Mouse (Mus musculus): Measurements from ENCODE around the gene Dock9.
A peak's percentile ranks its signal among the peaks of the same experiment; 100 is the strongest.

Gene Dock9

DNA sequence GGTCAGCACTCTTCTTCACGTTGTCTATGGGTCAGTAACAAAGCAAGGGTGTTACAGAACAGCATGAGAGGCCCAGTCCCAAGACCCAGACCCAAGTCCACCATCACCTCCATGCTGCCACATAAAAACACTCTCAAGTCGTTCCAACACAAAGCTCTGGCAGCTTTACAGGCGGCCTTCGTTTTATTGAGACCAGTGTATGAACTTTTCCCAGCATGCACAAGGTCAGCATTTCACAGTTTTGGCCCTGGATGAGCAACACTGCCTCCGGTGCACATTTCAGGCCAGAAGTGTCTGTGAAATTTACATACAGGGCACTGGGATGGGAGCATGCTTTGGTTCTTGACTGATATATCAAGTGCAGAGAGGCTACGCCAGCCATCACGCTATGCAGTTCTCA is 6.5 kb downstream of the Dock9 start:
- peak; percentile 17 for DNase-seq

DNA sequence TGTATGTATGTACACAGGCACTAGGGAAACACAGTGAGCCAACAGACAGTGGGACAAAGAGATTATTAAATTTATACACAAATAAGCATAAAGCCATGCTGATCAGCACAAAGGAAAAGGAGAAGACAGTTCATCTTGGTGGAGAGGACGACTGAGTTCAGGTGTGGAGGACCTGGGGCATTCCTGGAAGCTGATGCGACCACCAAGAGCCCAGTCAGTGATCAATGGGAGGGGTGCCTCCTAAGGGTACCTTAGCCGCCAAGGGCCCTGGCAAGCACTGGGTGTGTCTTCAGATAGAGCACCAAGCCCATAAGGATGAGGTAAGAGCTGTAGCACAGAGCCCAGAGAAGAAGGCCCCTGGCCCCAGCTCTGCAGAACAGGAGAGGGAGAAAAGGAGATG is 8.4 kb downstream of the Dock9 start:
- DNase-seq = no peak

DNA sequence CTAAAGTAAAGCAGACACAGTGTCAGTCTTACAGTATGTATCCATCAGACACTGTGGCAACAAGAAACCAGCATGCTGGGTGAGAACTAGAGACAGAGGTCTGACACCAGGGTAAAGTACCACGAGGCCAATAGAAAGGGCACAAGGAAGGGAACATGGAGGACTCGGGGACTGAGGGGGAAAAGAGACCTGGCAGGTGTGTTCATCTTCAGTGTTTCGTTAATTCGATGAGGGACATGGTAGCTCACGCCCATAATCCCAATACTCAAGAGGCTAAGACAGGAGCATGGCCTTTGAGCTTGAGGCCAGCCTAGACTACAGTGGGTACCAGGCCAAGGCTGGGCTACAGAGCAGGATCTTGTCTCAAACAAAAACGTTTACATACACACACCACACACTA is 9.2 kb downstream of the Dock9 start:
- no peak for DNase-seq

DNA sequence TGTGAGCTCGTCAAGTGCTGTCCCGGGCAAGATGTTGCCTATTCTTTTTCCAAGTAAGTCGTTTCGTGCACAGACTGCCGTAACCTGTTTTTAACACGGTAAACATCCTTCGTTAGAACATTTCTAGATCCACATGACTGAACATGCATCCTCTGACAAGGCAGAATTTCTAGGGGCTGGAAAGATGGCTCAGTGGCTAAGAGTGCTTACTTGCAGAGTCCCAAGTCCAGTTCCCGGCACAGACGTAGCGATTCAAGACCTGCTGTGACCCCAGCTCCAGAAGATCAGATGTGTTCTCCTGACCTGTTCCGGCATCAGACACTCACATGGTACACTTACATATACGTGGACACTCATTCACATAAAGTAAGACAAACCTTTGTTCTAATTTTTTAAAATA is 10.2 kb downstream of the Dock9 start:
- DNase-seq = peak; percentile 83

DNA sequence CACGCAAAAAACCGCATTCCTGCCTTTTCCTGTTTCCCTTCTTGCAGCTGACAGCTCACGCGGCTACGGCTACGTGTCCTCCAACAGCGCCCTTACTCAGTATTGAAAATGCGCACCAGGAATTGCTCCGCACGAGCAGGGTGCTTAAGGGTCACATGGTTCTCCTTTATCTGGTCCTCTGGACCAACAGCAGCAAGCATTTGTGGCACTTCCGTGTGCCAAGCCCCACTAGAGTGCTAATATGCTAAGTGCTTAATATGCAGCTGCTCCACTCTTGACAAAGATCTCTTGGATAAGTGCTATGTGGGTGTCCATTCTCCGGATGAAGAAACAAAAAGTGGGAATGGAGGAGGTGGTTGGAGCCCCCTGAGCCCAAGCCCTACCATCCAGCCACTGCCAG is 10.7 kb downstream of the Dock9 start:
- DNase-seq = no peak

DNA sequence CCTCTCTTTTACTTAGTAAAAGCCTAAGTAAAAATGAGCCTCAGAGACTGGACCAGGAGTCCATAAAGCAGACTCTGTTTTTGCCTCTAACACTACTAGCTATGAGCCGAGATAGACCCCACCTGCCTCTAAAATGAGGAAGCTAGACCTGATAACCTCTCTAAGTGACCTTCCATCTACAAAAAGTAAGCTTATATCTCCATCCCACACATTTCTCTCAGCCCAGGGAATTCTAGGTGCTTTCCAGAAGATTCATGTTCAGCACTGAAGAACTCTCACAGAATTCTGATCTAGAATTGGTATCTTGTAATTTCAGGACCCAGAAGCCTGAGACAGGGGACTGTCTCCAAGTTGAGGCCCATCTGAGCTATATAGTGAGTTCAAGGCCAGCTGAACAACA is 12.2 kb downstream of the Dock9 start:
- DNase-seq = no peak

DNA sequence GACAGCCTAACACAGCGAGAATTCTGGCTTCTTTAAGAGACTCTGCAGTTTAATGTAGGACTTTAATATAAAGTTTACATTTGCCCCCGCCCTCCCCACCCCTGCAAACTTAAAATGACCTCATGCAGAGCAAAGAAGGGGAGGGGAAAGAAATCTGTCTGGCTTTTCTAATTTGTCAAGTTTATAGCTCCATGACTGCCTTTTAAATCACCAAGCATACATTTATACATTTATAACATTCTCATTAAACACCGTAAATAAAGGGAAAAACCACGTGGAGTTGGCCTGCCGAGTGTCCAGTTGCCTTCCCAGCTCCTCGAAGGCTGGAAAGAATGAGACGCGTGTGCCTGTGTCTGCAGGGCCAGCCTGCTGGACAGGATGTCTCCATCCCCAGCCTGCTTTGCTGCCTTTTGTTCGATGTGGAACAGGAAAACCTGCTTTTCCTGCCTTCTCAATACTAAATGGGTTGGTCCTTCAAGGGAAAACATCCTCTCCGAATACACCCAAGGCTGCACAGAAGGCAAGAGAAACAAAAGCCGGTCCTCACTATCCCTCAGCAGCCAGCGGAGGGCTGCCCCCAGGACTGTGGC is 16.6 kb downstream of the Dock9 start:
- peak; percentile 50 for DNase-seq

DNA sequence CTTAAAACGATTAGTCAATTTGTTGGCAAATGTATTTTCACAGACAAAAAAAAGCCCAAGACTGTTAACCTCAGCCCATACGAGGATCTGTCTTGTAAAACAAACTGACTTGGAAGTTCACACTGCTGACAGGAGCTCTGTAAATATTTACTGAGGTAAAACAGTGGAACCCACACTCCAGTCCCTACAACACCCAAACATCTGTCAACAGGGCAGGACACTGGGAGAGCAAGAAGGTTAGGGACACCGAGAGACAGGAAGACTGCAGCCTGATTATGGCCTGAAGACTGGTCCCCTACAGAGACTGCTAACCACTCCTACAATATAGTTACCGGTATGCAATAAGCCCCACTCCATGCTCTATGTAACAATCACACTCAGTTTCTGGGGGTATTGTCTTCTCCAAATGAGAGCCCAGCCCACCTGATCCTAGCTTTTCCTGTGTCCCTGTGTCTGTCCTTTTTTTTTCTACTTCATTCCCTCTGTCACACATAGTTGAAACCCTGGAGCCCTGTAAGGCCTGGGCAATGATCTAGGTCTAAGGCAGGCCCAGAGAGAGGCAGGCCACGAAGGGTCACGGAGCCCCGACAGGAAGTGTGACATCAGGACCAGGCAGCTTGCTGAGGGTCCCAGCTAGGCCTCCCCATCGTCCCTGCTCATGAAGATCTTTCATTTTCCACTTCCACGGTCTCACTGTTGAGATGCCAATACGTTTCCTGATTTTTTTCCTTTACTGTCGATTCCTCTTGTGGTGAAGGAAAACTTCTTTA is 17.3 kb downstream of the Dock9 start:
- no peak for DNase-seq

DNA sequence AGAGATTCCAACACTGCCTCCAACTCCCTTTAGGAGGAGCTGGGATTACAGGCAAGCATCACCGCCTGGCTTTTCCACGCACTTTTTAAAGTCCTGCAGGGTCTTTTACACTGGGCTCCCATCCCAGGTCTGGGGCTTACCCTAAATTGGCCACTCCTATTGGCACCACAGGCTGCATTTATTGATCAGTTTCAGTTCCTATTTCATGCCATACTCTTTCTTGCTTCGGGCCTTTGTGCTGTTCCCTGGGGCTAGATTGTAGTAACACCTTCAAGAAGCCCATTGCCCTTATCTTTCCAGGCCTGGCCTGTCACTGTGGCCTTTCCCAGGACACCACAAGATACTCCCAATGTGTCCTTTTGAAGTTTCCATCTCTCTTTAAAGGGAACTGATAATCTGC is 18.0 kb downstream of the Dock9 start:
- no peak for DNase-seq

DNA sequence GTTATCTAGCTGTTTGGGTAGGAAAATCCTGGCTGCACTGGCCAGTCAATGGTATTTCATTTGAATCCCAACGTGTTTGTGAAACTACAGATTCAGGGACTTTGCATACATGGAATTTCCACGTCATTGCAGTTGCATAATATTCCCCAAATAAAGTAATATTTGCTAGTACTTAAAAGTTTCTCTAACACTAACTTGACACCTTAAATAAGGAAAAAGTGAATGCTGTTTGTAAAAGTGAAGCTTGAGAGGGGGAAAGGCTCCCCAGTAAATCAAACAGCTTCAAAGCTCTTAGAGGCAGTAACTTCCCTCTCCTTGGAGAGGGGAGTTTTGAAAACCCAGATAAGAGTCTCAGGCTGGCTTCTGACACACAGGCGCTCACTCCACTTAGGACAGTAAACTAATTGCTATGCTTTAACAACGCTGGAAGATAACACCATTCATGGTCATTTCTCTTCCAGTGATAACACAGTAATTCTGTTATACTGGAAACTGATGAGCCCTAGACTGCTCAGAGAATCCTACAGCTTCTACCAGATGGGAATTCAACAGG is 20.3 kb downstream of the Dock9 start:
- DNase-seq = no peak

DNA sequence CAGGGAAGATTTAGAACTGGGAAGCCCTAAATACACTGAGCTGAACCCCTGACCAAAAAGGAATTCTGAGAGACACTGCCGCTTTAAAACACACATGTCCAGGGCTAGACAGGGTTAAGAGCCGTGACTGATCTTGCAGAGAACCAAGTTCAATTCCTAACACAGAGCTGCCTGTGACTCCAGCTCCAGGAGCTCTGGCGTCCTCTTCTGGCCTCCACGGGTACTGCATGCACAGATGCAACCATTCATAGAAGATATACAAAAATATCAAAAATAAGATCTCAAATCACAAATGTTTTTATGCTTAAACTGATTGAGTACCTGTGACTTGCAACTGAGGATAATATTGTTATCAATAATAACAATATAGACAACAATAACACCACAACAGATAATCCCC is 20.9 kb downstream of the Dock9 start:
- DNase-seq = no peak

DNA sequence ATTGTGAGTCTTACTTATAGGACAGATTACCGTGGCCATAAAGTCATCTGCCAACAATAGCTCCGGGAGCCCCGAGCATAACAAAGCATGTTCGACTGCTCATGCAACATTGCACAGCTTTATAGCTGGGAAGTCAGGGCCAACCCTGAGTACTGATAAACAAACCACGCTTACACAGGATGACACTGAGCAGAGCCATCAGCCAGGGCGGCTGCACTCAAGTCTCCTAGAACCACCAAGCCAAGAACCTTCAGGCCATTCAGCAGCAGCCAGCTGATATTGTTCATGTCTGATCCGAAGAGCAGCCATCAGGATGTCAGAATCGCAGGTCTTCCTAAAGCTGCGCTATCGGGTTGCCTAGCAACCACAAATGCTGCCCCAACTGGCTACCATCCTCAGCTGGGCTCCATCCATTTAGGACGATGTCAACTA is 35.6 kb downstream of the Dock9 start:
- DNase-seq = no peak

DNA sequence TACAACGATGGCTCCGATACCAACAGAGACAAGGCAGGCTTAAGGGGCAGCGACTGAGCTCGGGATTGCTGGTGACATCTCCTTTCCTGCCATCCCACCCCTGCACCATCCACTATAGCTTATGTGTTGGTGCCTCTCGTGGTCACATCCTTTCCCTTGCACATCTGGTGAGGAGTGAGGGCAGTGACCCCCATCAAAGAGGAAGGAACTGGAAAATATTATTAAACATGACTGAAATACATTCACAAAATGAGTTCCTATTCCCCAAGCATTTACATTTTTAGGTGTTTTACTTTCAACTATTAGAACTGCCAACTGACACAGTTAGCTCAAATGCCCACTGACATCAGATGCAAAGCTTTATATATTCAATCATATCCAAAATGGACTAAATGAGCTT is 37.2 kb downstream of the Dock9 start:
- no peak for DNase-seq

DNA sequence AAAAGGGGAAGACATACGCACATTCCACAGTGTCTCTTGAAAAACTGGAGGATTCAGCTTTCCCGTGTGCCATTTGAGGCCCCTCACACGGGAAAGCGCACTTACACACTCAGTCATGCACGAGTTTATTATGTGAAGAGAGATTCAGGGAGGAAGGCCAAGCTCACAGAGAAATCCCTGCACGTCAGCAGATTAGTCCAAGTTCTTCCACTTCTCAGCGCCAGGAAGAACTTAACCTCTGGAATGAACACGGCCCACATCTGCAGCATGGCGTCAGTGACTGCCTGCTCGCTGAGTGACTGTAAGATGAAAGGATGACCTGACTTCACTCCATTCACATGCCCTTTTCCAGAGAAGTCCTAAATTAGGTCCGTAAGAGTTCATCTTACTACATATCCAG is 43.5 kb downstream of the Dock9 start:
- peak; percentile 67 for DNase-seq

DNA sequence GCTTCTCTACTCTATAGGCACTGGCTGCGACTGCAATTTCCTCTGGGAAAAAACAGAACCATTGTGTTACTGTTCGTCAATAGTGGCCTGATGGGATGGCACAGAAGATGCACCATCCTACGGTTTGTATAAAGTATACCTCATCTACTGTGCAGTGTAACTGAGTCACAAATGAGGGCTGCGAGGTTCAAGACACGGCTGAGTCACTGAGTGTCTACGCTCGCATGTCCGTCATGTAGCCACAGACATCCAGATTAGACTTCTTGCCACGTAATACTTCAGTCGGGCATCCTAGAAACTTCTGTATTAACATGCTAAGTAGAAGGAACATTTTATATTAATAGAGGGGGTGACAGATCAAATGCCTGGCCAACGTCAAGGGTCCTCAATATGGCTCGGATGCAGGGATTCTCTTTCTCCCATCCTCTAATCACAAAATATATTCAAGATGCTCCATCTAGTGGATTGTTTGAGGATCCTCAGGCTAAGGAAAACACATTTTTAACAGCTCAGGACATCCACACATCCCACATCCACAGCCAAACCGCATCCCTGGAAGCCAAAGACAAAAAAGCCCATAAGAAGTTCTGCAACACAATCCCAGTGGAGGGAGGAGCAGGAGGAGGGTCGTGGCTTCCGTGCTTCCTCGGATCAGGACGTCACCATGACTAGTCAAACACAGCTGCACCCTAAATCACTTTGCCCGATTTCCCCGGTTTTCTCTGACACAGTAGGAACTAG is 44.8 kb downstream of the Dock9 start:
- no peak for DNase-seq

DNA sequence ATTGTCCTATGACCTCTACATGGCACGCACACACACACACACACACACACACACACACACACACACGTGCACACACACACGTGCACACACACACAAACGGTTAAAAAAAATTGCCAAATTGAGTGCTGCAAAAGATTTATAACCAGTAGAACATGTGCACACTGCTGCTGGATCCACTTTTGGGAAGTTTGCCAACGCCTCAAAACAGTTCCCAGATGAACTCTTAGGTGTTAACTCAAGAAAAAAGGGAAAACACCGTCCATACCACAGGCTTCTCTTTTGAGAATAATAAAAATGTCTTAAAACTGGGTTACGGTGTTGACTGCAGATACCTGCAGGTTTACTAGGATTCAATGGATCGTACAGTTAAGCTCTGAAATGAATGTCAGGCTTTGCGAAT is 48.0 kb downstream of the Dock9 start:
- no peak for DNase-seq

DNA sequence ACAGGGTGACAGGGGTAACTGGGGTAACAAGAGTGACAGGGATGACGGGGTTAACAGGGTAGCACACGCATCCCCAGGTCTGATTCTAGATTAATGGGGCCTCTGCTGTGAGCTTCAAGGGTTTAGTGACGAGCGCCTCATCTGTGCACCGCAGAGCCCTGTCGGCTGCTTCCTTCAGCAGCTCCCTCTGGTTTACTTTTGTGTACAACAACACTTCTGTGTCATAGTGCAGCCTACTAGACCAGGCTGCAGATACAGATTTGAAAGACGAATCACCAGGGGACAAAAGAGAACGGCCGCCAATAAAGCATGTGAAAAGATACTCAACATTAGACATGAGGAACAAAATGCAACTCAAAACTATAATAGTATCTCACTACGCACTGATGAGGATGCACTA is 48.6 kb downstream of the Dock9 start:
- DNase-seq = no peak

DNA sequence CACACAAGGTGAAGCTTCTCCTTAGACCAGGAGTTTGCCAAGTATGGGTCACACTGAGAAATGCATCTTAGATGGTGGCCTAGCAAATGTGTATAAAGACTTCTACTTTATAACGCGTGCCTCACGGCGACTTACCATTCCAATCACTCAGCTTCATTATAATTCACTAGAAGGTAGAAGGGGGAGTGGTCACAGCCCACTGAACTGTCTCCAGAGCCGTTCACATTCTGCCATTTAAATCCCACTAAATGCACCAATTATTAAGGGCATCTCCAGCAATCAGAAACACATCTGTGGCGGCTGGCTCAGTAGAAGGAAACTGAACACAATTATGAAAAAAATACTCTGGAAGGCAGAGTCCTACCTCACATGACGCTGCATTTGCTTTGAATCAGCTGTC is 50.3 kb downstream of the Dock9 start:
- DNase-seq = no peak

DNA sequence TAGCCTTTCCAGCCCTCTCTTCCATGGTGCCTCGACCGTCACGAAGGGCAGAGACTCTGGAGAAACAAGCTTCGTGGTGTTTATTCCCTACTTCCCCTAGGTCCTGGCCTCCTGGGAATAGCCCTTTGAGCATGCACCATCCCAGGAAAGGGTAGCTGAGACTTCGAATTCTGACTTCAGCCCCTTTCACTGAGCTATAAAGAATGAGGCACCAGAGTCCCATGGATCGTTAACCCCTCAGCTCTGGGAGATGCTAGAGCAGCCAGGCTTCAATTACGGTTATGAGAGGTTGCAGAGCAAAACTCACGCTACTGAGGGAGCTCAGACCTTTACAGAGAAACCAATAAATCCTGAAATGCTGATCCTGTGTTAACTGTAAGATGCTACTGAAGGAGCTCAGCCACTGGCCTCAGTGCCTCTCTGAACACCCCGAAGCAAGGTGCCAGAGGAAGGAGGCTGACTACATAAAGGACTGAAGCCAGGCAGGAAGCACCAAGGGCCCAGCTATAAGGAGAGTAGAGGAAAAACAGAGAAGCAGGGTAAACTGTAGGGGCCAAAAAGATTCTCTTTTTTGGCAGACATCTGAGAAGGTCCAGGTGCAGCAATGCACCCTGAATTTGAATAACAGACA is 53.7 kb downstream of the Dock9 start:
- DNase-seq = no peak

DNA sequence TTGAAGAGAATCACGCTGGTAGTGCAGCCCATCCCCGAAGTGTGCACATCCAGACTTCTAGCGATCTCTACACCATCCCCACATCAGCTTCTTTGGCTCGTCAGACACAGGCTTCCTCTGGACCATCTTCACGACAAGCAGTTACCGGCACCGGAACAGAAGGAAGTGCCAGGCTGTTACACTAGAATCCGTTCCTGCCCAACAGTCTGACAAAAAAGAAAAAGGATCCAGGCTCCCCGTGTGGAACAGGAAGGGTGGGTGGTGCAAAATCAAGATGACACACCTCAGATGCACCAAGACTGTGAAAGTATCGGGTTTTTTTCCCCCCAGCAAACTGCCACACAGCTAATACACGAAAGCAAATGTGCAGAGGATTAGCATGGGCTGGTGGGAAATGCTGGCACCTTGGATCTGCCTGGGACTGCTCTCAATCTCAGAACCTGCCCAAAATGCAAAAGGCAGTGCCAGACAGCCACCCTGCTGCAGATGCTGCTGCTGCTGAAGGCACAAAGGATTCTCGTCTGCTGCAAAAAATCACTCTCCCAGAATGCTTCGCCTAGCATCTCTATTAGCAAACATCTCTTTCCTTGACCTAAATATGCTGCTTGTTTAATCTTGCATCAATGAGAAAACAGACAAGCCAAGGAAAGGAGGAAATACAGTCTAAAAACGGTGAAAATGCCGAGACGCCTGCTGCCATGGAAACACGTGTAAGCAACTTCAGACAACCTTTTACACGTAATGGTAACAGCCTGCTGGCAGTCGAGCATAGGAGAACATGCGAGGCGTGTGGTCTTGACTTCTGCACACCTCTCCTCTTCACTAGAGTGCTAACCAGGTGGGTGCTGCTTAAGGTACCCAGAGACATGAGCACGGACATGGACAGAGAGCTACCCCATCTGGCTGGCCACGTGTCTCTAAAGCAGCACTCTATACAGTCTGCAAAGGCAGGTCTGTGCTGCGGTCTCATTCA is 58.9 kb downstream of the Dock9 start:
- no peak for DNase-seq

DNA sequence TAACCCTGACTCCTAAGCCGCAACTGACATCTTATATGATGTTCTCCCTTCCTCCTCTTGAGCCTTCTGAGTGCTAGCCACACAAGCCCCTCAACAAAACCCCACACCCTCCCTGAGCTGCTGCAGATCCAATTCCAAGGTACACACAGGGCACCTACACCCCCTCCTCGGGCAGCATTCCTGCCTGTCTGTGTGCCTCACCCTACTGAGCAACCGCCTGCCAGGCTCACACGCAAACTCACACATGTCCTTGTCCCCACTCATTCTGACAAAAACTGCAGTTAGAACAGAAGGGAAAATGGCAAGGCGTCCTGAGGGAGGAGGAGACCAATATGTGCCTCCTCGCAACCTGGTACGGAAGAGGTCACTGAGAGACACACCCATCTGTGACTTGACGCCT is 60.4 kb downstream of the Dock9 start:
- DNase-seq = no peak

DNA sequence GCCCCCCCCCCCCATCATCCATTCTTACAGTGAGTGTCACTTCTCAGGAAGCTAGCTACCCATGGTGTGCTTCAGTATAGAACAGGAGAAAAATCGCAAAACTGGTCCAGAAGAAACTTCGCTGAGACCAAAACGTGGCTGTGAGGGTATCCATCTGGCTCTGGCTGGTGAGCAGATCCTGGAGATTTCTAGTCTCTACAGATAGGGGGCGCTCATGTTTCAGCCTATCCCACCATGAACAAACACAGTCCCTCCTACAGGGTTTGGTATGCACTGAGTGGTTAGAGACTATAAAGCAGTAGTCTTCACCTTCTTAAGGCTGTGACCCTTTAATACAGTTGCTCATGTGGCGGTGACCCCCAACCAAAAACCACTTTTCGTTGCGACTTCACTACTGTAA is 62.0 kb downstream of the Dock9 start:
- DNase-seq = no peak

All from kidney, adult 11 months (tissue).